Mouse (Mus musculus): ENCODE measurements around the gene Gm26558. TPM values are rescaled to one million over a fixed set of nuclear protein-coding genes. Genes with fewer than 3 reads are reported as not detected.

Gene Gm26558
- polyA plus RNA-seq, 1 experiment from 2014 or later = 0.80 TPM

GRCm38 (mm10) chr2:70616076-70616475 is 45.8 kb downstream of the Gm26558 start:
- Histone ChIP-seq H3K27me3 (ENCODE audit: insufficient read depth, low read length) (no peaks in the 10 kb centered on the region), H3K9ac (replicated peaks) (no peak overlapping the region), H3K4me2 (ENCODE audit: low read depth, low read length) (no peak overlapping the region), H3K4me3 (ENCODE audit: low read depth, low read length) (no peak overlapping the region), H3K27ac (ENCODE audit: low read depth) (no peak overlapping the region), H3K9me3 (ENCODE audit: low read length) (no peaks in the 10 kb centered on the region), H3K4me1 (ENCODE audit: insufficient read depth) (no peaks in the 10 kb centered on the region), H3K36me3 (replicated peaks; ENCODE audit: insufficient read depth, low read length) (no peaks in the 10 kb centered on the region)
- 76% methylated on average over 2 of the region's 2 CpGs for WGBS (ENCODE audit: insufficient replicate concordance)
- DNase-seq = no peak
- ATAC-seq = no peak
- no peak for TF ChIP-seq EP300 (IDR thresholded peaks at IDR 0.05; ENCODE audit: low read depth)
- TF ChIP-seq CTCF (IDR thresholded peaks at IDR 0.05; ENCODE audit: low read depth) = no peak

GRCm38 (mm10) chr2:70614745-70615351 is 47.1 kb downstream of the Gm26558 start:
- Histone ChIP-seq H3K9ac (replicated peaks) (no peak overlapping the region), H3K4me1 (ENCODE audit: insufficient read depth) (no peaks in the 10 kb centered on the region), H3K36me3 (replicated peaks; ENCODE audit: insufficient read depth, low read length) (no peaks in the 10 kb centered on the region), H3K4me2 (ENCODE audit: low read depth, low read length) (no peak overlapping the region), H3K9me3 (ENCODE audit: low read length) (no peaks in the 10 kb centered on the region), H3K27ac (ENCODE audit: low read depth) (no peak overlapping the region), H3K4me3 (ENCODE audit: low read depth, low read length) (no peak overlapping the region), H3K27me3 (ENCODE audit: insufficient read depth, low read length) (no peaks in the 10 kb centered on the region)
- ATAC-seq (no peak), DNase-seq (peak; percentile 29)
- 43% methylated on average over 7 of the region's 7 CpGs for WGBS (ENCODE audit: insufficient replicate concordance)
- TF ChIP-seq EP300 (IDR thresholded peaks at IDR 0.05; ENCODE audit: low read depth) = no peak
- TF ChIP-seq CTCF (IDR thresholded peaks at IDR 0.05; ENCODE audit: low read depth) = no peak

Other genes starting within 250 kb of the Gm26558 start
- gene Sp5, start 187.2 kb downstream of the Gm26558 start, polyA plus RNA-seq (2015; fragmentation: Nextera tagmentation; extraction: Ambion mirVana) = 0.06 TPM in 1 of 2 replicates, not detected in the other
- not detected in 2 replicates for gene Erich2, start 153.3 kb downstream of the Gm26558 start, polyA plus RNA-seq (2015; fragmentation: Nextera tagmentation; extraction: Ambion mirVana)
- 0.04 TPM in 1 of 2 replicates, not detected in the other for gene Gad1, start 109.0 kb downstream of the Gm26558 start, polyA plus RNA-seq (2015; fragmentation: Nextera tagmentation; extraction: Ambion mirVana)
- 61.8 and 64.7 TPM in 2 replicates for gene Gorasp2, start 532 bp downstream of the Gm26558 start, polyA plus RNA-seq (2015; fragmentation: Nextera tagmentation; extraction: Ambion mirVana)
- gene Tlk1, start 163.6 kb upstream of the Gm26558 start, polyA plus RNA-seq (2015; fragmentation: Nextera tagmentation; extraction: Ambion mirVana) = 23.2 and 25.3 TPM in 2 replicates